Mouse (Mus musculus) gastrocnemius, postnatal 4 days (tissue): Measurements from ENCODE around the gene Fam166b. TPM values are rescaled to one million over a fixed set of nuclear protein-coding genes. Genes with fewer than 3 reads are reported as not detected.

ENCODE experiments used
- DNase-seq, 2 experiments: peaks; one replicate each; pipeline ENCODE4 v3.0.0; 2021 to 2022; ENCODE audit warnings: low spot score in 2 of 2, mixed read lengths in 2 of 2
- total RNA-seq, 2 experiments: library from RNA; stranded (reverse); gene quantifications; 2 replicates each; pipeline ENCODE4 v1.2.3; 2021

Gene Fam166b
- total RNA-seq, 2 experiments from 2014 or later = 0.47 TPM; not detected in 1

- no peak for DNase-seq
Measured at GRCm38 (mm10) chr4:43382155-43383020, 46.5 kb downstream of the Fam166b start.

GRCm38 (mm10) chr4:43381408-43382154 is 47.4 kb downstream of the Fam166b start, which contains the start of gene Rusc2:
Rusc2 (plus strand) TSS chr4:43381979.
- peak; percentile 88 to 91 for DNase-seq

GRCm38 (mm10) chr4:43380951-43381350 is 48.0 kb downstream of the Fam166b start:
- no peak for DNase-seq

- DNase-seq = no peak
Measured at GRCm38 (mm10) chr4:43379601-43380000, 49.3 kb downstream of the Fam166b start.

Other genes starting within 250 kb of the Fam166b start
- gene Atp8b5, start 162.0 kb downstream of the Fam166b start, total RNA-seq = under 1 TPM; 0.34 to 0.39 TPM
- gene Rusc2, start 47.2 kb downstream of the Fam166b start, total RNA-seq = 10 to 100 TPM; 58.6 to 63.4 TPM
- 10 to 100 TPM; 39.3 to 40.9 TPM for gene Tesk1, start 12.8 kb upstream of the Fam166b start, total RNA-seq
- under 1 TPM; 0.32 to 0.75 TPM for gene Cd72, start 25.5 kb upstream of the Fam166b start, total RNA-seq
- gene Sit1, start 54.6 kb upstream of the Fam166b start, total RNA-seq = not detected
- gene Ccdc107, start 63.8 kb upstream of the Fam166b start, total RNA-seq = 10 to 100 TPM; 23.3 to 28.6 TPM
- 1 to 10 TPM; 7.9 to 8.9 TPM for gene Arhgef39, start 70.6 kb upstream of the Fam166b start, total RNA-seq
- gene Car9, start 77.8 kb upstream of the Fam166b start, total RNA-seq = 1 to 10 TPM; 1.2 to 3.1 TPM
- 1,000 to 10,000 TPM; 9,033 to 9,337 TPM for gene Tpm2, start 94.6 kb upstream of the Fam166b start, total RNA-seq
- 10 to 100 TPM; 51.9 to 55.1 TPM for gene Creb3, start 133.2 kb upstream of the Fam166b start, total RNA-seq
- gene Tln1, start 133.6 kb upstream of the Fam166b start, total RNA-seq = 100 to 1,000 TPM; 137 to 140 TPM
- 10 to 100 TPM; 37.1 to 41.3 TPM for gene Rgp1, start 149.6 kb upstream of the Fam166b start, total RNA-seq
- 10 to 100 TPM; 11.5 to 12.0 TPM for gene Gba2, start 149.7 kb upstream of the Fam166b start, total RNA-seq
- gene Msmp, start 155.4 kb upstream of the Fam166b start, total RNA-seq = not detected
- 10 to 100 TPM; 42.9 to 49.7 TPM for gene Npr2, start 202.8 kb upstream of the Fam166b start, total RNA-seq
- under 1 TPM in 1 of 2 experiments, not detected in 1; 0.26 TPM for gene Spag8, start 224.5 kb upstream of the Fam166b start, total RNA-seq
- 10 to 100 TPM; 57.6 to 66.5 TPM for gene Hint2, start 227.3 kb upstream of the Fam166b start, total RNA-seq
- 10 to 100 TPM in 1 of 2 experiments, 1 to 10 TPM in 1; 9.4 to 12.0 TPM for gene Tmem8b, start 239.8 kb upstream of the Fam166b start, total RNA-seq
- under 1 TPM; 0.13 to 0.44 TPM for gene Fam221b, start 240.0 kb upstream of the Fam166b start, total RNA-seq